Mouse (Mus musculus): ENCODE data around the gene Rap1gap2.

Gene Rap1gap2

DNA sequence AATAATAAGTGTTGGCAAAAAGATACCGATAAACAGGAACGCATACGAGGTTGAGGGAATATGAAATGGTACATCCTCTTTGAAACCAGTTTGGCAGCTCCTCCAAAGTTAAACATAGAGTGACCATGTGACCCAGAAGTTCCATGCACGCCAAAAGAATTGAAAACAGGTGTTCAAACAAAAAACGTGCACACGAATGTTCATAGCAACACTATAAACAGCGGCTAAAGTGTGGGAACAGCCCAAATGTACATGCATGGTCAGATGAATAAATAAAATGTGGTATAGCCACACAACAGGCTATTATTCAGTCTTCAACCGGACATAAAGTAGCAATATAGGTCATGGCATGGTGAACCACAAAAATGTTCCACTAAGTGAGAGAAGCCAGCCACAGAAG, 108.2 kb downstream of the Rap1gap2 start:
- no peak for DNase-seq (ENCODE audit: low spot score in 2 of 2)

DNA sequence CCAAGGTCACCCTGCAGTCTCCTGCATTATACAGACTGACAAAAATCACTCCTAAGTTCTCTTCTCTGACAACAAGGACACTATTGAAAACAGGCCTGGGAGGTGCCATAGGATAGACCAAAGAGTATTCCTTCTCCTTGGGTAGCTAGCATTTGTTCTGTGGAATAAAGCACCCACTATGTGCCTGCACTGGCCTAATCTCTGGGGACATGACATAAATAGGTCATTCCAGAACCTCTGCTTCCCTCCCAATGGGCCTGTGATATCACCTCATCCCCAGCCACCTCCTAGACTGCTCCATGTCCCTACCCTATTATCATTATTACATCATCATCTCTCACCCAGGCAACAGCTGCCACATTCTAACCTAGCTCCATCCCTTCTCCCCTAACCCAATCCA, 108.7 kb downstream of the Rap1gap2 start:
- no peak for DNase-seq (ENCODE audit: low spot score in 2 of 2)

DNA sequence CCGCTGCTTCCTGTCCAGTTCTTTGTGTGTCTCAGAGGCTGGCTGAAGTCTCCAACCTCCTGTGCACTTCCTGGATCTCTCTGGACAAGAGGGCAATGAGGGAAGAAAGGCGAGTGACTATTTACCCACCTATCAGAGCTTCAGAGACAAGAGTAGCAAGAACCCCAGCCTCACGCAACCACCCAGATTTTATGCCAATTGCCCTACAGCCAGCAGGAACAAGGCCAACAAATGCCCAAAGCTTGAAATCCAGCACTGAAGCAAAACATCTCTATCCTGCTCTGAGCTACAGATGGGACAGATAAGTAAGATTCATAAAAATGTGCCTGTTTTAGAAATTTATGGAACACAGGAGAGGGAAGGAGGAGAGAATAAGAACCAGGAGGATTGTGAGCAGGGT, 109.7 kb downstream of the Rap1gap2 start:
- DNase-seq (ENCODE audit: low spot score in 2 of 2), result no peak

DNA sequence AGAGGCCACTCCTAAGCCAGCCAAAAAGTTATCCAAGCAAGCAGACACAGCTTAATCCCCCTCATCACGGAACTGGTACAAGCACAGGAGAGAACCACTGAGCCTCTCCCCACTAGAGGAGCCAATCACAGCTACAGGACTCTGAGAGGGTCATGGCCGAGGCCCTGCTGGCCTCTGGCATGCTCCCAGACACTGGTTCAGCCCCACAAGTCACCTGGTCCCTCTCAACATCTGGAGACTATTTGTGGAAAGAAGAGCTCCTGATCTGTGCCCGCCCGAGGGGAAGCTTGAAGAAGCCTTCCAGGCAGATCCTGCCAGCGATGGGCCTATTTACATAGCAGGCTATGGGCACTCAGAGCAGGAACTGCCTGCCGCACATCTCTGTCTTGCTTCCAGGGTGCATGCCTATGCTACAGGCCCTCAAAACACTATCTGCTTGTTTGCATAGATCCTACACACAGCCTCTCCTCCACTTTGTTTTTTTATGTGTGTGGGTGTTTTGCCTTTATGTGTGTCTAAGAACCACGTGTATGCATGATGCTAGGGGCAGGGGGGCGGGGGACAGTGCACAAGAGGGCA, 111.1 kb downstream of the Rap1gap2 start:
- DNase-seq (ENCODE audit: low spot score in 2 of 2), result no peak

DNA sequence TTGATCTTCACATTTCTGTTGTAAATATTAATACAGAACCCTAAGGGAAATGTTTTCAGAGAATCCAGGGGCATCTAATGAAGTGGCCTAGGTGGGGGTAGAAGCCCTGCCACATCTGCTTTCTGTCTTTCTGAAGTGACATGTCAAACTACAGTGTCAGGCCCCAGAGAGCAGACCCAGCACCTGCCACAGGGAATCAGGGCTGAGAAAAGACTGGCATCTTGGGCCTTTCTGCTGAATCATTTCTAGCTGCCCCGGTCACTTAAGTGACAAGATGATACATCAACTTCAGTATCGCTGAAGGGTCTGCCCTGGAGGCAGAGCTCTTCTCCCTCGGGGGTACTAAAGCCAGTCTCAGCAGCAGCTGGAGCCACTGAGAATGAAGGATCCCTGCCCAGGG, 111.7 kb downstream of the Rap1gap2 start:
- no peak for DNase-seq (ENCODE audit: low spot score in 2 of 2)

DNA sequence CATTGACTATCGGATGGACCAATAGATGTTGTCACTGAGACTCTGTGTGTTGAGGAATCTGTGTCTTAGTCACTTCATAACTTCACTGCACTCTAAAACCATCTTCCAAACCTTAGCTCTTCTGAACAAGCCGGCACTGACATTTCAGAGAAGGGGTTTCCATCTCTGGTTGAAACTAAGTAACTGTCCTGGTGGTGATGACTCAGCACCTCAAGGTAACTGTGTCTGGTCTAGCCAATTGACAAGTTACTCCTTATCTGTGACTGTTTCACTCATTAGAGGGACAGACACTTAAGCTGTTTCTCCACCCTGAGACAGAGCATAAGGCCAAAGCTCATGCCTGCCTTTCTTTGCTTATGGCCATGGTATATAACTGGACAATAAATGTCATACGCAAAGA, 114.1 kb downstream of the Rap1gap2 start:
- DNase-seq (ENCODE audit: low spot score in 2 of 2), result no peak

DNA sequence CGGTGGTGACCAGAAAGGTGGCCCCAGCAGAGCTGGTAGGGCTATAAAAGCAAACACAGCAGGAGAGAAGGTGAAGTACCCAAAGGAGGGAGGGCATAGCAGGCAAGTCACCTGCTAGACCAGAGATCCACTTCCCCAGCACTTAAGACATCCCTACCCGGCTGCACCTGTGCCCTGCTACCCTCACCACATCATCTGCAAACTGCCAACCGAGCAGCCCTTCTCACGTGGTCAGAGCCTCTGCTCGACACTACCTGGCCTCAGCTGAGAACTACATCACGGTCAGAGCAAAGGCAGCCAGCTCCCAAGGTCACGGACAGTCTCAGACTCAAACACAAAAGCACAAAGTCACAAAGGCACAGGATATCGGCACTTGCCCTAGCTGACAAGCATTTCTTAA, 116.8 kb downstream of the Rap1gap2 start:
- no peak for DNase-seq (ENCODE audit: low spot score in 2 of 2)

DNA sequence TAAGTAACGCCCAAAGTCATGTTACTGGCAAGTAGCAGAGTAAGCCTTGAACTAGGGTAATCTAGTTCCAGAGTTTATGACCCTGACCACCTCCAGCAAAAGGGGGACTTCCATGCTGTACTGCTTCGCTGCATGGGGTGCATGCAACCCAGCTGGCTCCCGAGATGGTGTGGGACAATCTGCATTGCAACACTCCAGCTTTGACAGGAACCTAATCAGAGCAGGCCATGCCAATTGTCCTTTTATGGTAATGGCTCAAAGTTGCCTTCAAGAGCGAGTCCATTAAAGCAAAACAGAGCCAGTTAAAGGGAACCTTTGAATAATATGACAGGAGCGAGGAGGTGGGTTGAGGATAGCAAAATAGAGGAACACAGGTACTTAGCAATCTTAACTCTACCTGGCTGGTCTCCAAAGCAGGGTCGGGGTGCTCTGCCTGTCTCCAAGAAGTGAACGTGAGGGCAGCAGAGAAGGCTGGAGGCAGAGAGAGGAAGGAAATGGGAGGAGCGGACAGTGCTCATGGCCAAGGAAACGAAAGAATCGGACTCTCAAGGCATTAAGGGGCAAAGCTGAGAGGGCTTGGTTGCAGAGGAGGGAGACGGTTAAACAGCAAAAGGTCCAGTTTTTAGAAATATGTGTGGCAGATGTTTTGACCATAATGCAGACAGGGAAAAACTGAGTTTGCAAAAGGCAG, 117.4 kb downstream of the Rap1gap2 start:
- DNase-seq (ENCODE audit: low spot score in 2 of 2), result no peak

DNA sequence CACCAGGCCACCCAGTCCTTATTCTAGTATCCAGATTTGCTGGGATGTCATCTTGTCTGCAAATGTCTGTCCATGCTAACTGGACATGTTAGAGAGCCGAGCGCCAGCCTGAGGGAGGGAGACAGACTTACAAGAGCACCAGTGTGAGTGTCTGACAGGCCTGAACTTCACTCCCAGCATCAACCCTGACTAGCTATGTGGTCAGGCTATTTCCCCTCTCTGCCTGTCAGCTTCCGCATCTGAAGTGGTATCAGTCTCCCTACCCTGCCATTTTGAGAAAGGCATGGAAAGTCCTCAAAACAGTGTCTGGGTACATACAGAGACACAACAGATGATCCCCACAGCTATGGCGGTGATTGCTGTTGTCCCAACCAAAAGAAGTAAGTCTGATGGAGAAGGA, 119.6 kb downstream of the Rap1gap2 start:
- DNase-seq (ENCODE audit: low spot score in 2 of 2), result peak in 1 of 2 experiments; percentile 22

DNA sequence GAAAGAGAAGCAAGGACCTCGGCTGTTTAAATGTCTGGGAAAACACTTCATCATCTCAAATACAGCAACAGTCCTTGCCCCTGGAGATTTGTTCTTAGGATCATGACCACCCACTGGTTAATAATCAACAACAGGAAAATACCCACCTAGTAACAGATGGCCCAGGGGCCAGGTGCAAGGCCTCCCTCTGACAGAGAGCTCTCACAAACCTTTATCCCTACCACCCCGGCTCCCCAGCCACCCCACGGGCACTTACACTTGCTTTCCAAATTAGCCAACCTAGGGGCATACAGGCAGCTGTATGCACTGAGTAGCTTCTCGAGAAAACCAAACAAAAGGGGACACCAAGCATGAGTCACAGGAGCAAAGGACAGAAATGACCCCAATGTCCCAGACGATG, 121.5 kb downstream of the Rap1gap2 start:
- no peak for DNase-seq (ENCODE audit: low spot score in 2 of 2)

DNA sequence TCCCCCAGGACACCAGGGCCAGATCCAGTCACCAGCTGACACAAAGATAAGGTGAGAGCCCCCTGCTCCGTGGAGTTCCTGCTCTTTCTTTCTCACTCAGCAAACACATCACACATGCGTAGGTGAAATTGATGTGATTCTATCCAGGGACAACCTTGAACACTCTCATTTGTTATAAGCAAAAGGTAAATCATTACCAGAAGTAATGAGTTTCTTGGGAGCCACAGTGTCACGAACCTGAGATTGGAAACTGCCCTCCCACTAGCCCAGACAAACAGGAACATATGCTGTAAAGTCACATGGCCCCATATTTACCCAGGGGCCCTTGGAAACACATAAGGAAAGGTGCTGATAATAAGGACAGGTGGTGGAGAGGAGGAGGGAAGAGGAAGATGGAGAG, 122.8 kb downstream of the Rap1gap2 start:
- no peak for DNase-seq (ENCODE audit: low spot score in 2 of 2)

DNA sequence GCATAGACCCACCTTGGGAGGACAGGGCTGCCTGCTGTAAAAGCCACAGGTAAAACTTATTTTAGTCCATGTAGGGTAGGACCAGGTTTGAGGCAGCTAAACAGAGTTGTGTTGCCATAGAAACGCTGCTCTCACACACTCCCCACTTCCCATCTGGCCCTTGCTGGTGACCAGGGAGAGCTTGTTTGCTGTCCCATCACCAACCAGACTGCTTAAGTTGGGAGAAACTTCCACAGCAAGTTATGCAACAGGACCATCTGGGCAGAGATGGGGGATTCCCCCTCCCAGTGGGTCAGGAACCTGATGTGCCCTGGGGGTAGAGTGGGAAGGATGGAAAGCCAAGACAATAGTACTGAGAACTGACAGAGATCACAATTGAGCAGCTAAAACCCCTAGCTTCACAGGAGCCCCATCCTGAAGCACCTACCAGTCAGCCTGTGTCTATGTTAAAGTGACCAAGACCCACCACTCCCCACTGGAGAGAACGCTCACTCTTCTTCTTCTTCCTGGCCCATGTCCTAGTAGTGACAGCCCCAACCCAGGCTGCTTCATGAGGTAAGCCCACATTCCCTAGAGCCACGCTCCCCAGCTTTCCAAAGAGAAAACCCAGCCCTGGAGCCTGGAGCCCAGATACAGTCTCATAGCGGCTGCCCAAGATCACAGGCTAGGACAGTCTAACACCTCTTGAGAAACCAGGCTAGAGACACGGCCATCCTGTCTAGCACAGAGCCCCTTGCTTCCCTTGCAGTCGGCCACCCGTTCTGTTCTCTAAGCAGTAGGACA, 125.1 kb downstream of the Rap1gap2 start:
- DNase-seq (ENCODE audit: low spot score in 2 of 2), result no peak

DNA sequence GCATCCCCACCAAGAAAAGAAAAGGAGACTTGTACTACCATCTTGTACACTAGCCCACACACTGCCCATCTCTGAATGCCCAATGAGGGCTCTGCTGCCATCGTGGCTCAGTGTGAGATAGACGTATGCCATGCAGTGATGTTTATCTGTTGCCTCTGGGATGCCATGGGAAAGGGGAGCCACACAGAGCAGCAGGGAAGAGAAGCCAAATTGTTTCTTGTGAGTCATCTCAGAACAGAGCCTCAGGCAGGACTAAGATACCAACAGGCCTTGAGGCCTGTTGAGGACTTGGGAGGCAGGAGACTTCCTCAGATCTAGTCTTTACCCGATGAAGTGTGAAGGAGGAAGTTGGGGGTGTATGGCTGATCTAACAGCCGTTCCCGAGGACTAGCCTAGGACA, 126.8 kb downstream of the Rap1gap2 start:
- DNase-seq (ENCODE audit: low spot score in 2 of 2), result no peak

DNA sequence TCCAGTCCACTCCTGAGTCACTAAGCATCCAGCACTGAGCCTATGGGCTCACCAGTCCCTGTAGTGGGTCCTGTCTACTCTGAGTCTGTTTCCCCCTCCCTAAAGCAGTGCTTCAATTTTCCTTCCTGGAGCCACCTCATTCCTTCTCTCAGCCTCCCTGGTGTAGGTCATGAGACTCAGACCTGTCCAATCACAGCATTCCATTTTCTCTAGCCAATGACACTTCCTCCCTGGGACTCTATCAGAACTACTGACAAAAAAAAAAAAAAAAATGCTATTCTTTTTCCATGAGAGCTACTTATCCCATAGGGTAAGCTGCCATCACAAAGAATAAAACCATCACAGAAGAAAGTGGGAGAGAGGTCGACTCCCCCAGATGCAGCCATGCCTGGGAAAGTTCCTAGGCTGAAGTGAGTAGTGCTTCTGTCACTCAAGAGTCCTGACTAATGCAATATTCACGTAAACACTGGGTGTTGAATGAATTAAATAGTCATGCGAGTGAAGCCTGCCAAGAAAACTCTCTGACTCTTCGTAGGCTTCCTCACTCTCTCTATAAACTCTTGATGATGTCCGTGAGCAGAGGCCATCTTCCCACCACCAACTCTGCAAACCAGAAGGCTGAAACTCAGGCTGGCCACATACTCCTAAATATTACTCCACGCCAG, 127.4 kb downstream of the Rap1gap2 start:
- no peak for DNase-seq (ENCODE audit: low spot score in 2 of 2)

DNA sequence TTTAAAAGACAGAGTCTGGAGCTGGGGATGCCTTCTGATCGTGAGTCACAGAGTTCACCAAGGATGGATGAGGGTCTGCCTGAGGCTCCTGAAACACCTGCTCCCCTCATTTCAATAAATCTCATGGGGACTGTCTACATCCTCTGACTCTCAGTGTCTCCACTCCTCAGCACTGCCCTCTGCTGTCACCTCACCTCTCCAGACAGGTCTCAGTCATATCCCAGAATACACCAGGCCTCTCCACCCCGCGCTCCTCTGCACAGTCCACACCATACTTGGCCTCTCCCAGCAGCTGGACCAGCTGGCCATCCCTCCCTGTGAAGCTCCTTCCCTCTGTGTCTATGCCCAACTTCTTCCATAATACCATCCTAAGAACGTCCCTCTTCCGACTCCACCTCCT, 128.9 kb downstream of the Rap1gap2 start:
- DNase-seq (ENCODE audit: low spot score in 2 of 2), result no peak

DNA sequence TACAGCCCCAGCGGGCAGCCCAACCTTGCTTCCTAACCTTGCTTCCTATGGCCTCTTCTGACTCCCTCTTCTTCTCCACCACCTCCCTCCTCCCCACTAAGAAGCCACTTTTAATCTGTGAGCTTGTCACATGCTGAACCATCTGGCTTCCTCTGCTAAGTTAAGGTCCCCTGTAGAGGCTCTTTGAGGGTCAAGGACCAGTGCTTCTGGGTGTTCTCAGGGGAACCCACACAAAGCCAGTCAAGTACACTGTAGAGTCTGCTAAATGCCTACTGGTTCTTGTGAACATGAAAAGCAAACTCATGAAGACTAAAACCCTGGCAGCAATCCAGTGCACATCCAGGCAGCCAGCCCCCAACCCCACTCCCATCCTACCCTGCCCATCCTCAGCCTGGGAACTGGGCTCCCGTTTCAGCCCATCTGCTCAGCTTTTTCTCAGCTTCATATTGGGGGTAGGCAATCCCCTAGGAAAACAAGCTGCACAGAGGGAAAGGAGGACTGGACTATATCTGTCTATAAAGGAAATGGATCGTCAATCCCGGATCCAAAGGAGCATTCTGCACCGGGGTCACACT, 130.9 kb downstream of the Rap1gap2 start:
- peak; percentile 37 to 44 for DNase-seq (ENCODE audit: low spot score in 2 of 2)

DNA sequence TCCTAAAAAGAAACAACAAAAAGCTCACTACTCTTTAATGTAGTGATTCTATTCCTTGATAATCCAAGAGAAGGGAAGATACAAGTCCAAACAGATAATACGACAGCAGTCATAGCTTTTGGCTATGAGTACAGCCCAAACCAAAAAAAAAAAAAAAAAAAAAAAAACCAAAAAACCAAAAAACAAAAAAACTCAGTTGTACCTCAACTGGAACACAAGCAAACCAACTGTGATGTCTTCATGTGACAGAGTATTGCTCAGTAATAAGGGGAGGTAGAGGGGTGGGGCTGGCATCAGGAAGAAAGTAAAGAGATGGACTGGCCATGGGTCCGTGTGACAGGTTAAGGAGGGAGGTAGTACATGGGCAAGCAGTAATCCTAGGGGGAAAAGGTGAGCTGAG, 131.8 kb downstream of the Rap1gap2 start:
- DNase-seq (ENCODE audit: low spot score in 2 of 2), result no peak

DNA sequence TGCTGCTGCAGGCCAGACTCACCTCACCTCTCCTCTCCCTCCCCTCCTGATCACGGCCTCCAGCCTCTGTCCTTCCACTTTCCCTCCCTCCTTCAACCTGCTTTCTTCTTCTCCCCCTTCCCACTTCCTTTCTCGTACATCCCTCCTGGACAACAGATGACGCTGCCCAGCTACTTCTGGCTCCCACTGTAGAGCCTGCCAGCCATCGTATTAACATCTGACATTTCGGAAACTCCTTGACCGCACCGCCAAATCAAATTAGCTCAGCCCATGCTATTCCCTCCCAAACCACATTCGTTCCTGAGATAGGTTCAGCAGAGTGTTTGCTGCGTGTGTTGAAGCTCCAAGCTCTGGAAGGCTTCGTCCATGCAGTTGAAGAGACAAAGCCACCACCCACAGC, 138.0 kb downstream of the Rap1gap2 start:
- no peak for DNase-seq (ENCODE audit: low spot score in 2 of 2)

DNA sequence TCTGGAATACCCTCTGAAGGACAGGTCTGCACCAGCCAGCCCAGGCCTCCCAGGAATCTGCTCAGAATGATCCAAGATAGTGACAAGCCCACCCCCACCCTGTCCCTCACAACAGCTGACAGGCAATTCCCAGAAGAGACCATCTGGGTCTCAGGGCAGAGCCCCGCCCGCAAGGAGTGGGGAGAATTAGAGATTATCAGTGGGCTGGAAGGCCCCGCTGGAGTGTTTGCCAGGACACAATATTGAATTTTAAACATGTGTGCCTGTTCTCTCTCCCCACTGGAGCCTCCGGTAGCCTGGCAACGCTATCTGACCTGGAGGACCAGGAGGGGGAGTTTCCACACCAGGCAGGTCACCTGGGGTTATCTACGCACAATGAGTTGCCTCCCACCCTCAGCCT, 142.5 kb downstream of the Rap1gap2 start:
- no peak for DNase-seq (ENCODE audit: low spot score in 2 of 2)

DNA sequence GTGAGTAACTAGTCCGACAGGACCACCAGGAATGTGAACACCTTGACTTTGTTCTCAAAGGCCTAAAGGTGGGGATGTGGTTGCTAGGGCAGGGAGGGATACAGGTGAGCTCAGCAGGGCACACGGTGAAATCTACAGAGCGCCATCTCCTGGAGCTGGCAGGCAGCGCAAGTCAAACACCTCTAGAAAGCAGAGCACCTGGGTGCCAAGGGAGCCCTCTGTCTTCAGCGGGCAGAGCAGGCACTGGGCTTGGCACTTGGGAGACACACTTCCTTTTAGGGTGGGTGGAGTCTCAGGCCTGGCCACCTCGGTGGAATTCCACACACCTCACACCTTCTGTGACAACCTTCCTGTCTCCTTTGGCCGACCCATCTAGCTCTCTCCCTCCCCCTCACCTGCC, 145.0 kb downstream of the Rap1gap2 start:
- DNase-seq (ENCODE audit: low spot score in 2 of 2), result no peak

DNA sequence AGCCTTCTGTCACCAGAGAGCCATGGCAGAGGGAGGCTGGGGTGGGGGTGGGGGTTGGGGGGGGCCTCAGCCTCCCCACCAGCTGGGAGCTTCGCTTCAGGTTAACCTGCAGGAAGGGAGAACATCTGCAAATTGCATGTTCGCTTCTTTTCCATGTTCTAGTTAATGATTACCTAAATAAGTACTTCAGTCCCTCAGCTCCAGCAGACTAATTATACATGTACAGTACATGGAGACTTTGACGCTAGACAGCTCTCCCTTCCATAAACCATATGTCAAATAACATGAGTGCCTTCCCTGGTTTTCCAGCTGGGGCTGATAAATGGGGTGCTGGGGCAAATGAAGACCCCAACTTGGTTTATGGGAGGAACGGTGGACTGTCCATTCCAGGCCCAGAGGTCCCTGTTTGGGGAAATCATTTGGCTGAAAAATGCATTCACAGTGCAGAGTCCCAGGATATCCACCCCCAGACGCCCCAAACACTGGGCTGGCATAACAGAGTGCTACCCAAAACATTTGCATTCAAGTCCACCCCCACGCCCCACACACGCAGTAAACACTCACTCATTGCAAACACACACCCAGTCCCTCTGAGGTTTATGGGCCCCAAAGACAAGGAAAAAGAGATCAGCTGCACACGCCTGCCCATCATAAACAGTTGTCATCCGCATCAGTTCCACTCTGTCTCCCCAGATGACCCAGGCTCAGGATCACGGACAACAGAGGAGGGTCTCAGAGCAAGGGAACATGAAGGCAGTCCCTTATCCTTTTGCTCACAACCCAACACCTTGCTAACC, 146.3 kb downstream of the Rap1gap2 start:
- no peak for DNase-seq (ENCODE audit: low spot score in 2 of 2)
